Mouse (Mus musculus) spleen, postnatal 4 days (tissue): ENCODE measurements around the gene Adtrp.

ENCODE experiments used
- DNase-seq, 2 experiments: peaks; one replicate each; pipeline ENCODE4 v3.0.0; 2022; ENCODE audit warnings: low spot score in 2 of 2

Gene Adtrp

GRCm38 (mm10) chr13:41828296-41828754, 19.2 kb downstream of the Adtrp start:
- DNase-seq, result no peak

- DNase-seq, result no peak
Observed at GRCm38 (mm10) chr13:41827581-41827980, 19.9 kb downstream of the Adtrp start.

- DNase-seq, result no peak
Observed at GRCm38 (mm10) chr13:41825379-41825966, 22.0 kb downstream of the Adtrp start.

- no peak for DNase-seq
Observed at GRCm38 (mm10) chr13:41823077-41823476, 24.4 kb downstream of the Adtrp start.

GRCm38 (mm10) chr13:41822617-41823016, 24.9 kb downstream of the Adtrp start:
- DNase-seq, result no peak

- DNase-seq, result no peak
Observed at GRCm38 (mm10) chr13:41822091-41822490, 25.4 kb downstream of the Adtrp start.

GRCm38 (mm10) chr13:41820947-41821346, 26.5 kb downstream of the Adtrp start:
- DNase-seq, result no peak

GRCm38 (mm10) chr13:41819918-41820317, 27.6 kb downstream of the Adtrp start:
- DNase-seq, result no peak

GRCm38 (mm10) chr13:41819484-41819883, 28.0 kb downstream of the Adtrp start:
- no peak for DNase-seq

GRCm38 (mm10) chr13:41817583-41817982, 29.9 kb downstream of the Adtrp start:
- DNase-seq, result no peak

- no peak for DNase-seq
Observed at GRCm38 (mm10) chr13:41816643-41817042, 30.8 kb downstream of the Adtrp start.

GRCm38 (mm10) chr13:41810776-41811175, 36.7 kb downstream of the Adtrp start:
- no peak for DNase-seq

- DNase-seq, result no peak
Observed at GRCm38 (mm10) chr13:41807815-41808214, 39.7 kb downstream of the Adtrp start.

GRCm38 (mm10) chr13:41807300-41807699, 40.2 kb downstream of the Adtrp start:
- DNase-seq, result no peak

- no peak for DNase-seq
Observed at GRCm38 (mm10) chr13:41805138-41805820, 42.2 kb downstream of the Adtrp start.

- DNase-seq, result no peak
Observed at GRCm38 (mm10) chr13:41803656-41804265, 43.7 kb downstream of the Adtrp start.

GRCm38 (mm10) chr13:41801177-41801636, 46.3 kb downstream of the Adtrp start:
- no peak for DNase-seq

GRCm38 (mm10) chr13:41792849-41793248, 54.6 kb downstream of the Adtrp start:
- DNase-seq, result no peak

- DNase-seq, result no peak
Observed at GRCm38 (mm10) chr13:41787863-41788536, 59.5 kb downstream of the Adtrp start.

- no peak for DNase-seq
Observed at GRCm38 (mm10) chr13:41786640-41787039, 60.8 kb downstream of the Adtrp start.

GRCm38 (mm10) chr13:41784889-41785701, 62.4 kb downstream of the Adtrp start:
- DNase-seq, result no peak

- no peak for DNase-seq
Observed at GRCm38 (mm10) chr13:41780296-41780695, 67.2 kb downstream of the Adtrp start.
